Mouse (Mus musculus): ENCODE results near the gene Crip1. TPM values are rescaled to one million over a fixed set of nuclear protein-coding genes. Genes with fewer than 3 reads are reported as not detected.
A peak's percentile ranks its signal among the peaks of the same experiment; 100 is the strongest.

The Crip1 gene
- total and polyA plus RNA-seq, 3 experiments, result 282 to 438 TPM; not detected in 1

- H3K36me3 ChIP-seq (ENCODE audit: control insufficient read depth in 1 of 2, insufficient read depth in 2 of 2, low read length in 2 of 2), result peaks cover 0 to 8% of the 10 kb centered on the region in 2 experiments; a peak in 2 of 4 replicates
- peak overlapping the region; percentile 47 to 70 for H3K4me3 ChIP-seq (ENCODE audit: control insufficient read depth in 1 of 2, insufficient read depth in 1 of 2, low read depth in 2 of 2, low read length in 2 of 2)
- H3K4me1 ChIP-seq (ENCODE audit: control insufficient read depth in 1 of 2, insufficient read depth in 2 of 2, low read length in 2 of 2), result peaks cover 6 to 21% of the 10 kb centered on the region in 2 experiments
- peak overlapping the region; percentile 25 for H3K27ac ChIP-seq (ENCODE audit: control insufficient read depth, low read depth, low read length)
- no peaks in the 10 kb centered on the region for H3K9me3 ChIP-seq (replicated peaks; ENCODE audit: insufficient read depth, low read length)
- H3K9ac ChIP-seq (ENCODE audit: control insufficient read depth, low read depth, low read length, poor library complexity, severe bottlenecking), result peak overlapping the region; percentile 73
- TF ChIP-seq MAX (IDR thresholded peaks at IDR 0.05; ENCODE audit: low read length) (no peak), MYB (IDR thresholded peaks at IDR 0.05; ENCODE audit: low read depth, low read length) (no peak), HCFC1 (IDR thresholded peaks at IDR 0.05; ENCODE audit: low read depth, low read length) (no peak), TBP (IDR thresholded peaks at IDR 0.05; ENCODE audit: low read depth, low read length) (no peak), MYC (IDR thresholded peaks at IDR 0.05; ENCODE audit: low read depth, low read length) (no peak)
- peaks cover 10% of the 10 kb centered on the region for H3K79me2 ChIP-seq (ENCODE audit: control insufficient read depth, insufficient read depth, low read length, poor library complexity)
- H3K27me3 ChIP-seq (ENCODE audit: control insufficient read depth in 1 of 2, insufficient read depth in 2 of 2, low read length in 2 of 2), result no peaks in the 10 kb centered on the region
- DNase-seq (ENCODE audit: low read depth, low spot score), result peak; percentile 87
Observed at GRCm38 (mm10) chr12:113156540-113156929, 10.4 kb downstream of the Crip1 start.

DNA sequence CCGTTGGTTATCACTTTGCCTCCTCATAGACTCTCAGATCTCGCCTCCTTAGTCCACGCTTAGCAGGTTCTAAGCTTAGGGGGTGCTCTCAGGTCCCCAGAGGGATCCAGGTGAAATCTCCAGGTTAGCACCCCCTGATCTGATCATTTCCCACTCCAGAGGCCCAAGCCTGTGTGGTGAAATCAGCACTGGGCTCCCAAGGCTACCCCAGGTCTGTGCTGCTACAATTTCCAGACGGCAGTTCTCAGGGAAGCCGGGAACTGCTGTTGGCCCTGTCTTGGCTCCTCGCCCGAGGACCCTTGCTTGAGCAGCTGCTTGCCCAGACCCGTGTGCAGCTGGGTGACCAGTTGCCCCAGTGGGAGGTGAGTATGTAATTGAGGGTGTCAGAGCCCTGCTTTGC is 10.9 kb downstream of the Crip1 start:
- Histone ChIP-seq H3K9me3 (replicated peaks; ENCODE audit: insufficient read depth, low read length) (no peaks in the 10 kb centered on the region), H3K4me3 (ENCODE audit: control insufficient read depth in 1 of 2, insufficient read depth in 1 of 2, low read depth in 2 of 2, low read length in 2 of 2) (peak overlapping the region; percentile 47 to 70), H3K27ac (ENCODE audit: control insufficient read depth, low read depth, low read length) (no peak overlapping the region; the same call in 1 of the 2 replicates), H3K4me1 (ENCODE audit: control insufficient read depth in 1 of 2, insufficient read depth in 2 of 2, low read length in 2 of 2) (peaks cover 6 to 21% of the 10 kb centered on the region in 2 experiments), H3K79me2 (ENCODE audit: control insufficient read depth, insufficient read depth, low read length, poor library complexity) (peaks cover 10% of the 10 kb centered on the region), H3K9ac (ENCODE audit: control insufficient read depth, low read depth, low read length, poor library complexity, severe bottlenecking) (peak overlapping the region; percentile 73), H3K27me3 (ENCODE audit: control insufficient read depth in 1 of 2, insufficient read depth in 2 of 2, low read length in 2 of 2) (no peaks in the 10 kb centered on the region), H3K36me3 (ENCODE audit: control insufficient read depth in 1 of 2, insufficient read depth in 2 of 2, low read length in 2 of 2) (peaks cover 0 to 8% of the 10 kb centered on the region in 2 experiments; a peak in 2 of 4 replicates)
- TF ChIP-seq E2F4 (IDR thresholded peaks at IDR 0.05; ENCODE audit: borderline replicate concordance, low read depth, low read length) (no peak), MAX (IDR thresholded peaks at IDR 0.05; ENCODE audit: low read length) (no peak), SIN3A (IDR thresholded peaks at IDR 0.05; ENCODE audit: low read length) (no peak), MEF2A (IDR thresholded peaks at IDR 0.05; ENCODE audit: extremely low read depth, insufficient replicate concordance, low read depth, low read length, poor library complexity, severe bottlenecking) (no peak), KAT2A (conservative IDR thresholded peaks at IDR 0.05; ENCODE audit: low read depth, low read length) (no peak), ZKSCAN1 (IDR thresholded peaks at IDR 0.05; ENCODE audit: low read depth, low read length) (no peak), POLR2A (IDR thresholded peaks at IDR 0.05; ENCODE audit: control insufficient read depth in 1 of 2, insufficient read depth in 1 of 2, low read depth in 1 of 2, low read length in 2 of 2, poor library complexity in 1 of 2) (no peak), RAD21 (IDR thresholded peaks at IDR 0.05; ENCODE audit: low read depth, low read length) (no peak)
- DNase-seq (ENCODE audit: low read depth, low spot score), result no peak

DNA sequence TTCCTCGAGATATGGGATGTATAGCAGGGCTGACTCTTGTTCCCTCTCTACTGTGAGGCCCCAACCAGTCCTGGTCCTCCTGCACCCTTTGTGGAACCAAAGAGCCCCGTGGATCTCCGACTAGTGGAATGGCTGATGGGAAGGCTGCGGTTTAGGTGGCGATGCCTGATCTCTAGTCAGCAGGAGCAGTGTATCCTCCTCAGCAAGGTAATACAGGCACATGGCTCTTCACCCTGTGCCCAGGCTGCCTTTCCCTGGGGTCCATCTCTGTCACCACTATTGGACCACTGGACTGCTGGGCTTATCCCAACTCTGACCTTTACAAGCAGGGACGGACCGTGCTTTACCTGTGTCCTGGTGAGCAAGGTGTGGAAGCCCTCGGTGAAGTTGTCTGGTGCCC is 11.4 kb downstream of the Crip1 start:
- no peaks in the 10 kb centered on the region for H3K27me3 ChIP-seq (ENCODE audit: control insufficient read depth in 1 of 2, insufficient read depth in 2 of 2, low read length in 2 of 2)
- peaks cover 6 to 20% of the 10 kb centered on the region in 2 experiments for H3K4me1 ChIP-seq (ENCODE audit: control insufficient read depth in 1 of 2, insufficient read depth in 2 of 2, low read length in 2 of 2)
- no peak overlapping the region for H3K27ac ChIP-seq (ENCODE audit: control insufficient read depth, low read depth, low read length)
- H3K9me3 ChIP-seq (replicated peaks; ENCODE audit: insufficient read depth, low read length), result no peaks in the 10 kb centered on the region
- no peak overlapping the region for H3K9ac ChIP-seq (ENCODE audit: control insufficient read depth, low read depth, low read length, poor library complexity, severe bottlenecking)
- peaks cover 10% of the 10 kb centered on the region for H3K79me2 ChIP-seq (ENCODE audit: control insufficient read depth, insufficient read depth, low read length, poor library complexity)
- H3K36me3 ChIP-seq (ENCODE audit: control insufficient read depth in 1 of 2, insufficient read depth in 2 of 2, low read length in 2 of 2), result peaks cover 0 to 8% of the 10 kb centered on the region in 2 experiments; a peak in 2 of 4 replicates
- H3K4me3 ChIP-seq (ENCODE audit: control insufficient read depth in 1 of 2, insufficient read depth in 1 of 2, low read depth in 2 of 2, low read length in 2 of 2), result no peak overlapping the region
- TF ChIP-seq UBTF (IDR thresholded peaks at IDR 0.05; ENCODE audit: borderline replicate concordance, insufficient read depth, low read depth, low read length) (no peak), USF2 (IDR thresholded peaks at IDR 0.05; ENCODE audit: borderline replicate concordance in 1 of 2, insufficient read depth in 1 of 2, low read depth in 1 of 2, low read length in 2 of 2) (no peak), TBP (IDR thresholded peaks at IDR 0.05; ENCODE audit: low read depth, low read length) (no peak), MYC (IDR thresholded peaks at IDR 0.05; ENCODE audit: low read depth, low read length) (no peak), ZKSCAN1 (IDR thresholded peaks at IDR 0.05; ENCODE audit: low read depth, low read length) (no peak), ZMIZ1 (IDR thresholded peaks at IDR 0.05; ENCODE audit: low read depth, low read length) (no peak), SIN3A (IDR thresholded peaks at IDR 0.05; ENCODE audit: low read length) (no peak), NRF1 (IDR thresholded peaks at IDR 0.05; ENCODE audit: insufficient read depth, low read depth, low read length, poor library complexity, severe bottlenecking) (no peak), ZNF384 (IDR thresholded peaks at IDR 0.05; ENCODE audit: low read depth, low read length) (no peak), EP300 (IDR thresholded peaks at IDR 0.05; ENCODE audit: low read depth in 1 of 2, low read length in 2 of 2) (no peak), MYB (IDR thresholded peaks at IDR 0.05; ENCODE audit: low read depth, low read length) (no peak), MAFK (IDR thresholded peaks at IDR 0.05; ENCODE audit: borderline replicate concordance, low read depth, low read length) (no peak), MAZ (IDR thresholded peaks at IDR 0.05; ENCODE audit: low read depth, low read length) (no peak), CTCF (IDR thresholded peaks at IDR 0.05 in 2 of 3, conservative IDR thresholded peaks at IDR 0.05 in 1 of 3; ENCODE audit: control insufficient read depth in 1 of 3, insufficient read depth in 1 of 3, low read depth in 2 of 3, low read length in 3 of 3, poor library complexity in 1 of 3, severe bottlenecking in 1 of 3) (no peak), E2F4 (IDR thresholded peaks at IDR 0.05; ENCODE audit: borderline replicate concordance, low read depth, low read length) (no peak)
- no peak for DNase-seq (ENCODE audit: low read depth, low spot score)
